Mouse (Mus musculus) kidney, adult 2 months (tissue): ENCODE results near the gene Cryaa. TPM values are rescaled to one million over a fixed set of nuclear protein-coding genes. Genes with fewer than 3 reads are reported as not detected.
A peak's percentile ranks its signal among the peaks of the same experiment; 100 is the strongest.

ENCODE experiments used
- DNase-seq: peaks from one replicate; pipeline ENCODE4 v3.0.0; 2021
- H3K27ac ChIP-seq: fragments of 200-500 bp; 2 replicates; pipeline ENCODE4 v1.5.1; 2012; ENCODE audit warnings: low read depth, low read length, control low read depth, inconsistent platforms; ENCODE audit not compliant: insufficient read depth
- H3K27me3 ChIP-seq: fragments of 200-500 bp; replicated peaks from 2 replicates; pipeline ENCODE4 v1.6.1; 2012; ENCODE audit warnings: mild to moderate bottlenecking, moderate library complexity, low read length, inconsistent platforms; ENCODE audit not compliant: control insufficient read depth, insufficient read depth
- H3K36me3 ChIP-seq: fragments of 200-500 bp; 2 replicates; pipeline ENCODE4 v1.6.1; 2012; ENCODE audit warnings: mild to moderate bottlenecking, moderate library complexity, low read length, inconsistent platforms; ENCODE audit not compliant: control insufficient read depth, insufficient read depth
- H3K4me1 ChIP-seq: fragments of 200-500 bp; 2 replicates; pipeline ENCODE4 v1.6.1; 2011; ENCODE audit warnings: low read length; ENCODE audit not compliant: control insufficient read depth, insufficient read depth
- H3K4me3 ChIP-seq: fragments of 200-500 bp; 2 replicates; pipeline ENCODE4 v1.5.1; 2011; ENCODE audit warnings: mild to moderate bottlenecking, low read depth, low read length, control low read depth; ENCODE audit not compliant: insufficient read depth
- CTCF ChIP-seq: fragments of 200-500 bp; conservative IDR thresholded peaks from 2 replicates; pipeline ENCODE4 v1.5.1; 2011; ENCODE audit warnings: low read depth, mild to moderate bottlenecking, control low read depth, low read length, moderate library complexity, mixed read lengths; ENCODE audit not compliant: insufficient read depth, insufficient read length
- POLR2A ChIP-seq: fragments of 200-500 bp; IDR thresholded peaks from one replicate; pipeline ENCODE4 v1.6.1; 2011; ENCODE audit warnings: low read depth, low read length, control low read depth
- WGBS: fragments of 180-500 bp; shearing (Covaris S2); methylation state at CpG from one replicate; pipeline ENCODE4 v1.1.7; 2018; 5-methylcytosine and 5-hydroxymethylcytosine counted together
- polyA plus RNA-seq: library from polyadenylated mRNA; depleted of rRNA; stranded (reverse); fragments of >200 nt; gene quantifications from 2 replicates; pipeline ENCODE4 v1.2.3, GENCODE M21; 2012

Gene Cryaa
- polyA plus RNA-seq, 1 experiment, result 0.99 TPM

DNA sequence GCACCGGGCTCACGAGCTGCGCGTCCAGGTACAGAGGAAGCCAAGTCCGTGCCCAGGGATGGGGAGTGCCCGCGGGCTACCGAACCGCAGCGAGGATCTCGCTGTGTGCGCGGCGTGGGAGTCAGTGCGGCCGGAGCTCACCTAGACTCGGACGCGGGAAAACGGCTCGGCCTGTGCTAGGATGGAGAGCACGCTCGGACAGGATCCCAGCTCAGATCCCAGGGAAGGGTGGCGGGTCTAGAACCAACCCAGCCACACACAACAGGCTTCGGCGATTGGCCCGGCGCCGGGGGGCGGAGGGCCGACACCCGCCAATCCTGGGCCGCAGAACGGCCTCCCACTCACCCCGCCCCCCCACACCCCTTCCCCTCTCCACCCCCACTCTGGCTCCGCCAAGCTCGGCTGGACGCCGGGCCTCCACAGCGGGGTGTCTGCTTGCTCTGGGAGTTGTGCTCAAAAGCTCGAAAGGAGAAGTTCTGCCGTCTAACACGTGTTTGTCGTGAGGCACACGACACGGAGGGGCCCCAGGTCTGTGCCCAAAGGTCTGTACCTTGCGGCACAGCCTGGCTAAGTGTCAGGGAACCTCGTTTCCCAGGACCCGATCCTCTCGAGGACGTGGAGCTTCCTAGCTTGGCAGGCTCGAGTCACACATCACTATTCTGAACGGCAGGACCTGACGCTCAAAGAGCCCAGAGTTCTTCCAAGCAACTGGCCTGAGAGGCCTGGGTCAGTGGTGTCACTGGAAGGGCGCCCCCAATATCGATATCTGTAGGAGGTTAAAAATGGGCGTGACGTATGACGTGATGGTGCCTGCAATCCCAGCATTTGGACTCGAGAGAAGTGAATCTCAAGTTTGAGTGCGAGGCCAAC lies 40.4 kb upstream of the Cryaa start, which contains the start of gene Cbs:
Gene Cbs (minus strand): TSS at position 297 of the 870 bp plus-strand sequence.
- no peaks in the 10 kb centered on the region for H3K36me3 ChIP-seq
- peak; percentile 96 for DNase-seq
- no peak for TF ChIP-seq CTCF
- peak; percentile 60 for TF ChIP-seq POLR2A
- peaks cover 7% of the 10 kb centered on the region; the same call in 1 of the 2 replicates for H3K4me1 ChIP-seq
- H3K4me3 ChIP-seq, result peak within 1 kb of the TSS; percentile 51
- H3K27me3 ChIP-seq, result no peaks in the 10 kb centered on the region
- H3K27ac ChIP-seq, result peak within 1 kb of the TSS; percentile 58
- 7% methylated on average over 61 of the region's 61 CpGs for WGBS

GRCm38 (mm10) chr17:31637866-31638570 lies 39.6 kb upstream of the Cryaa start:
- TF ChIP-seq POLR2A (no peak), CTCF (no peak)
- peak; percentile 55 for DNase-seq
- WGBS, result 61% methylated on average over 9 of the region's 9 CpGs
- Histone ChIP-seq H3K4me1 (peaks cover 7% of the 10 kb centered on the region; the same call in 1 of the 2 replicates), H3K27me3 (no peaks in the 10 kb centered on the region), H3K4me3 (no peak overlapping the region), H3K36me3 (no peaks in the 10 kb centered on the region), H3K27ac (peak overlapping the region; percentile 58; the same call in 1 of the 2 replicates)

- no peak for TF ChIP-seq POLR2A
- TF ChIP-seq CTCF, result no peak
- Histone ChIP-seq H3K27me3 (no peaks in the 10 kb centered on the region), H3K4me1 (peaks cover 7% of the 10 kb centered on the region; the same call in 1 of the 2 replicates), H3K4me3 (no peak overlapping the region), H3K36me3 (no peaks in the 10 kb centered on the region), H3K27ac (no peak overlapping the region)
- DNase-seq, result peak; percentile 28
- WGBS, result 48% methylated on average over 4 of the region's 4 CpGs
Observed at GRCm38 (mm10) chr17:31639651-31640050, 38.0 kb upstream of the Cryaa start.

GRCm38 (mm10) chr17:31642331-31642730 lies 35.3 kb upstream of the Cryaa start:
- Histone ChIP-seq H3K4me1 (peaks cover 6% of the 10 kb centered on the region; the same call in 1 of the 2 replicates), H3K27me3 (no peaks in the 10 kb centered on the region), H3K27ac (no peak overlapping the region), H3K4me3 (no peak overlapping the region), H3K36me3 (peaks cover 2% of the 10 kb centered on the region; the same call in 1 of the 2 replicates)
- 62% methylated on average over 8 of the region's 8 CpGs for WGBS
- no peak for TF ChIP-seq CTCF
- no peak for TF ChIP-seq POLR2A
- no peak for DNase-seq

- H3K4me3 ChIP-seq, result no peak overlapping the region
- peaks cover 2% of the 10 kb centered on the region; the same call in 1 of the 2 replicates for H3K4me1 ChIP-seq
- no peak for DNase-seq
- 62% methylated on average over 4 of the region's 4 CpGs for WGBS
- H3K27ac ChIP-seq, result no peak overlapping the region
- no peaks in the 10 kb centered on the region for H3K27me3 ChIP-seq
- TF ChIP-seq POLR2A (no peak), CTCF (no peak)
- H3K36me3 ChIP-seq, result peaks cover 4% of the 10 kb centered on the region; the same call in 1 of the 2 replicates
Observed at GRCm38 (mm10) chr17:31642913-31643312, 34.7 kb upstream of the Cryaa start.

GRCm38 (mm10) chr17:31646199-31647002 lies 31.2 kb upstream of the Cryaa start:
- no peaks in the 10 kb centered on the region for H3K4me1 ChIP-seq
- peaks cover 7% of the 10 kb centered on the region; the same call in 1 of the 2 replicates for H3K36me3 ChIP-seq
- TF ChIP-seq POLR2A (no peak), CTCF (no peak)
- no peak overlapping the region for H3K4me3 ChIP-seq
- no peak overlapping the region for H3K27ac ChIP-seq
- H3K27me3 ChIP-seq, result no peaks in the 10 kb centered on the region
- DNase-seq, result no peak
- 95% methylated on average over 5 of the region's 5 CpGs for WGBS
